In genomic region chr10:18964856-18965255, GRCm38 (mm10) we compare ENCODE assay signal across 9 mouse cellular contexts. TPM values are rescaled to one million over a fixed set of nuclear protein-coding genes. Genes with fewer than 3 reads are reported as not detected.
DNase-seq lines count a peak whose midpoint lies in the region.
"Had no signal": no experiment of that assay in that cellular context is flagged by ENCODE, and none has a peak within 500 bp of the region (broad histone marks: within the 10 kb centered on the region; RNA-seq: fewer than 3 reads in every experiment).

No protein-coding gene starts in this region.

- intact Hi-C loops in heart, postnatal 25 days (cut with DNase I), result no loop called here

- peak; percentile 4 to 20 for DNase-seq in heart, adult 9 months (ENCODE audit: low spot score in 2 of 2)
- DNase-seq in heart, postnatal 25 days (ENCODE audit: low spot score), result no peak
- peak; percentile 43 for DNase-seq in A20 (ENCODE audit: low read depth, low spot score)
- peak; percentile 53 to 62 for DNase-seq in adrenal gland, postnatal 36 days
- peak; percentile 25 to 36 for DNase-seq in lung, postnatal 4 days
- no peak for DNase-seq in layer of hippocampus, postnatal 25 days (ENCODE audit: extremely low spot score in 1 of 2, low spot score in 1 of 2)
- no peak for DNase-seq in right cerebral cortex, postnatal 4 days
- no peak for DNase-seq in MN1 (ENCODE audit: low spot score)
- DNase-seq: cerebellum, postnatal 14 days had no signal

RNA-seq across cellular contexts. Expression of gene Tnfaip3, which starts 50.6 kb away (rescaled TPM):
- total RNA-seq in heart, postnatal 25 days (2021), result 1 to 10 TPM; 1.7 to 3.2 TPM
- 1 to 10 TPM; 6.0 to 7.1 TPM for total RNA-seq in adrenal gland, postnatal 36 days (2021)
- total RNA-seq in layer of hippocampus, postnatal 25 days (2021), result 1 to 10 TPM; 4.4 to 5.0 TPM

Comparison
In these comparisons a context has a peak if more than half of its experiments do, and no peak if none do; other contexts are left out.
1. DNase-seq: peak in heart, adult 9 months (2 of 2), A20 (single experiment), adrenal gland, postnatal 36 days (2 of 2) and lung, postnatal 4 days (2 of 2); none in heart, postnatal 25 days (single experiment), layer of hippocampus, postnatal 25 days (0 of 2), right cerebral cortex, postnatal 4 days (single experiment) and MN1 (single experiment).